Mouse (Mus musculus): ENCODE results near the gene Fkbp2. TPM values are rescaled to one million over a fixed set of nuclear protein-coding genes. Genes with fewer than 3 reads are reported as not detected.

Gene Fkbp2
- total and polyA plus RNA-seq, 3 experiments, result 17.6 to 87.0 (median 44.6) TPM

GRCm38 (mm10) chr19:6950613-6951153, 29.6 kb downstream of the Fkbp2 start:
- H3K9ac ChIP-seq (ENCODE audit: insufficient read depth, low read depth), result no peak overlapping the region
- no peak overlapping the region for H3K4me3 ChIP-seq (replicated peaks in 1 of 3; ENCODE audit: low read depth in 2 of 3, low read length in 2 of 3, poor library complexity in 1 of 3)
- no peak for TF ChIP-seq MEF2A (IDR thresholded peaks at IDR 0.05; ENCODE audit: borderline replicate concordance, low read depth, low read length)
- no peak for TF ChIP-seq RCOR1 (conservative IDR thresholded peaks at IDR 0.05; ENCODE audit: low read depth, low read length)
- no peak for TF ChIP-seq ZKSCAN1 (IDR thresholded peaks at IDR 0.05; ENCODE audit: borderline replicate concordance, low read depth, low read length)
- TF ChIP-seq UBTF (IDR thresholded peaks at IDR 0.05; ENCODE audit: low read depth, low read length), result no peak
- no peak for TF ChIP-seq TCF12 (IDR thresholded peaks at IDR 0.05; ENCODE audit: low read depth, low read length)
- TF ChIP-seq USF2 (conservative IDR thresholded peaks at IDR 0.05; ENCODE audit: low read depth, low read length), result no peak
- no peak for TF ChIP-seq POLR2AphosphoS2 (IDR thresholded peaks at IDR 0.05; ENCODE audit: low read depth, low read length)
- no peak for TF ChIP-seq CHD2 (IDR thresholded peaks at IDR 0.05; ENCODE audit: low read length)
- TF ChIP-seq HCFC1 (IDR thresholded peaks at IDR 0.05; ENCODE audit: low read depth, low read length), result no peak
- no peak for TF ChIP-seq SMC3 (IDR thresholded peaks at IDR 0.05; ENCODE audit: low read depth, low read length)
- no peak for TF ChIP-seq ZMIZ1 (IDR thresholded peaks at IDR 0.05; ENCODE audit: low read depth, low read length)
- no peak for TF ChIP-seq IRF4 (IDR thresholded peaks at IDR 0.05; ENCODE audit: low read depth, low read length)
- no peak for TF ChIP-seq TBP (conservative IDR thresholded peaks at IDR 0.05; ENCODE audit: low read depth, low read length)
- no peak for TF ChIP-seq RAD21 (IDR thresholded peaks at IDR 0.05; ENCODE audit: low read depth, low read length)
- DNase-seq (ENCODE audit: extremely low read depth), result no peak
- peaks cover 24 to 89% of the 10 kb centered on the region in 2 experiments for H3K36me3 ChIP-seq (replicated peaks in 1 of 2; ENCODE audit: control insufficient read depth in 1 of 2, insufficient read depth in 1 of 2, low read length in 1 of 2)
- dilution Hi-C loops (cut with MboI; ENCODE audit: extremely low pct_ligation_motif_present, extremely low pct_unique_long_range_greater_than_20kb, low sequenced_read_pairs) (no loop called here), in situ Hi-C loops (cut with MboI; ENCODE audit: low pct_ligation_motif_present, low pct_unique_long_range_greater_than_20kb, low sequenced_read_pairs) (no loop called here)
- H3K27me3 ChIP-seq (replicated peaks), result no peaks in the 10 kb centered on the region
- no peaks in the 10 kb centered on the region for H3K9me3 ChIP-seq (replicated peaks; ENCODE audit: low read length)
- H3K79me2 ChIP-seq (replicated peaks; ENCODE audit: control insufficient read depth, extremely low read depth, insufficient read depth, poor library complexity, severe bottlenecking), result no peaks in the 10 kb centered on the region
- peaks cover 12 to 25% of the 10 kb centered on the region in 2 experiments for H3K4me1 ChIP-seq (ENCODE audit: control insufficient read depth in 1 of 2, insufficient read depth in 2 of 2)
- H3K4me2 ChIP-seq (ENCODE audit: insufficient read depth, low read depth, poor library complexity, severe bottlenecking), result no peak overlapping the region
- no peak overlapping the region for H3K27ac ChIP-seq (ENCODE audit: insufficient read depth, low read depth)

- no peak for DNase-seq (ENCODE audit: extremely low read depth)
- H3K36me3 ChIP-seq (replicated peaks in 1 of 2; ENCODE audit: control insufficient read depth in 1 of 2, insufficient read depth in 1 of 2, low read length in 1 of 2), result peaks cover 17 to 87% of the 10 kb centered on the region in 2 experiments
- in situ Hi-C loops (cut with MboI; ENCODE audit: low pct_ligation_motif_present, low pct_unique_long_range_greater_than_20kb, low sequenced_read_pairs) (no loop called here), dilution Hi-C loops (cut with MboI; ENCODE audit: extremely low pct_ligation_motif_present, extremely low pct_unique_long_range_greater_than_20kb, low sequenced_read_pairs) (no loop called here)
- no peaks in the 10 kb centered on the region for H3K27me3 ChIP-seq (replicated peaks)
- H3K27ac ChIP-seq (ENCODE audit: insufficient read depth, low read depth), result no peak overlapping the region
- H3K9me3 ChIP-seq (replicated peaks; ENCODE audit: low read length), result no peaks in the 10 kb centered on the region
- no peak for TF ChIP-seq JUN (IDR thresholded peaks at IDR 0.05; ENCODE audit: insufficient read depth, low read depth, low read length)
- no peak for TF ChIP-seq IRF4 (IDR thresholded peaks at IDR 0.05; ENCODE audit: low read depth, low read length)
- TF ChIP-seq EP300 (IDR thresholded peaks at IDR 0.05; ENCODE audit: low read length), result no peak
- TF ChIP-seq ZKSCAN1 (IDR thresholded peaks at IDR 0.05; ENCODE audit: borderline replicate concordance, low read depth, low read length), result no peak
- no peak for TF ChIP-seq TBP (conservative IDR thresholded peaks at IDR 0.05; ENCODE audit: low read depth, low read length)
- no peak for TF ChIP-seq KAT2A (IDR thresholded peaks at IDR 0.05; ENCODE audit: insufficient replicate concordance, low read length)
- no peak for TF ChIP-seq ZC3H11A (IDR thresholded peaks at IDR 0.05; ENCODE audit: low read depth, low read length)
- no peak for TF ChIP-seq UBTF (IDR thresholded peaks at IDR 0.05; ENCODE audit: low read depth, low read length)
- TF ChIP-seq USF2 (conservative IDR thresholded peaks at IDR 0.05; ENCODE audit: low read depth, low read length), result no peak
- no peak for TF ChIP-seq MAFK (IDR thresholded peaks at IDR 0.05; ENCODE audit: insufficient replicate concordance, low read length)
- TF ChIP-seq POLR2AphosphoS2 (IDR thresholded peaks at IDR 0.05; ENCODE audit: low read depth, low read length), result no peak
- no peak for TF ChIP-seq E2F4 (IDR thresholded peaks at IDR 0.05; ENCODE audit: insufficient replicate concordance, low read depth, low read length)
- TF ChIP-seq POLR2A (IDR thresholded peaks at IDR 0.05; ENCODE audit: low read depth, low read length), result no peak
- TF ChIP-seq NRF1 (IDR thresholded peaks at IDR 0.05; ENCODE audit: low read depth, low read length), result no peak
- no peak for TF ChIP-seq ETS1 (conservative IDR thresholded peaks at IDR 0.05; ENCODE audit: low read depth, low read length)
- no peak for TF ChIP-seq NELFE (IDR thresholded peaks at IDR 0.05; ENCODE audit: low read depth, low read length)
- TF ChIP-seq MYC (IDR thresholded peaks at IDR 0.05; ENCODE audit: low read depth, low read length), result no peak
- TF ChIP-seq BHLHE40 (IDR thresholded peaks at IDR 0.05; ENCODE audit: low read depth, low read length), result no peak
- no peak for TF ChIP-seq USF1 (IDR thresholded peaks at IDR 0.05; ENCODE audit: low read depth, low read length)
- H3K4me3 ChIP-seq (replicated peaks in 1 of 3; ENCODE audit: low read depth in 2 of 3, low read length in 2 of 3, poor library complexity in 1 of 3), result no peak overlapping the region
- no peaks in the 10 kb centered on the region for H3K79me2 ChIP-seq (replicated peaks; ENCODE audit: control insufficient read depth, extremely low read depth, insufficient read depth, poor library complexity, severe bottlenecking)
- H3K9ac ChIP-seq (ENCODE audit: insufficient read depth, low read depth), result no peak overlapping the region
- no peak overlapping the region for H3K4me2 ChIP-seq (ENCODE audit: insufficient read depth, low read depth, poor library complexity, severe bottlenecking)
- peaks cover 5 to 18% of the 10 kb centered on the region in 2 experiments for H3K4me1 ChIP-seq (ENCODE audit: control insufficient read depth in 1 of 2, insufficient read depth in 2 of 2)
Observed at GRCm38 (mm10) chr19:6949951-6950350, 30.4 kb downstream of the Fkbp2 start.

Measured in CH12.LX (cell line).